Mouse (Mus musculus) natural killer cell, adult 2 months (primary cell): ENCODE results near the gene Chst11.

Experiments
- DNase-seq, 2 experiments: peaks; one replicate each; pipeline ENCODE4 v3.0.0; 2022; ENCODE audit warnings: low spot score in 2 of 2

The Chst11 gene

DNA sequence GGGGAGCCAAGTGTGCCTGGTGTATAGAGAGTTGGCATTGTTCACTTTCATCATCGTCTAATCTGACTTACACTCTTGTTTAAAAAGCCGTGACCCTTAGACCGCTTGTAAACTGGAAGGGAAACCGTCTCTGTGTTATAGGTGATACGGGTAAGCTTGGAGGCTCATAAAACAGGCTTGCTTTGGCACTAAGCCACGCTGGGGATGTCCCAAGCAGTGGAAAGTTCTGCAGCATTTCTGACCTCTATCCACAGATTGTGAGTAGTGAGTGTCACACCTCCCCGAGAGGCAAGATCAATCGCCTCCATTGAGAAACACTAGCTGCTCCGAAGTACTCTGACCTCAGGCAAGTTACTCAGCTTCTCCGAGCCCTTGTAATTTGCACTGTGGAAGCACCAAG is 47.3 kb downstream of the Chst11 start:
- DNase-seq = no peak

DNA sequence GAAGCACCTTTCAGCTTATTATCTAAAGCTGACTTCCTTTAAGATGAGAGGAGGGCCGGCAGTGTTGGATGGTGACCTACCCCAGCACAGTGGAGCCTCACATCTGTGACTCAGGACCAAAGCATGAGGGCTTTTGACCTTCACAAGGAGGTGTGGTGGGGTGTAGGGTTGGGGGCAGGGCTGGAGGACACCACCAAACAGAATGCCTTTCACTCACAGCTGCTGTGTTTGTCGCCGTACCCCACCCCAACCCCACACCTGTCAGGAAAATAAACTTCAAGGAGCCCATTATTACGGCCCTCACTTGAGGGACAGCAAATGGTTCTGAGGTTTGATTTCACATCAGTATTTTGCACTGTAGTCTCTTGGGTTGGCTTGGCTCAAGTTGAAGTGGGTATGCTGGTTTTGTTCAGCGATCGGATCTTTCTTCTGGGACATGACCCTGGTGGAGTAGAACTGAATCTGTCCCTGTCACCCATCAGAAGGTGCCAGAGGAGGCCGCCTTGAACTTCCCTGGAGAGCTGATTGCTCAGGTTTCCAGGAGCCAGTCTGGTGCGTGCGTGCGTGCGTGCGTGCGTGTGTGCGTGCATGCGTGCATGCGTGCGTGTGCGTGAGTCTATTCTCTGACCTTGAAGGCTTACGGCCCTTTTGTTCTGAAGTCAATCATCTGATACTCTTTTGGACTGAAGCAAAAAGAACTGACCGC is 51.2 kb downstream of the Chst11 start:
- DNase-seq = no peak

DNA sequence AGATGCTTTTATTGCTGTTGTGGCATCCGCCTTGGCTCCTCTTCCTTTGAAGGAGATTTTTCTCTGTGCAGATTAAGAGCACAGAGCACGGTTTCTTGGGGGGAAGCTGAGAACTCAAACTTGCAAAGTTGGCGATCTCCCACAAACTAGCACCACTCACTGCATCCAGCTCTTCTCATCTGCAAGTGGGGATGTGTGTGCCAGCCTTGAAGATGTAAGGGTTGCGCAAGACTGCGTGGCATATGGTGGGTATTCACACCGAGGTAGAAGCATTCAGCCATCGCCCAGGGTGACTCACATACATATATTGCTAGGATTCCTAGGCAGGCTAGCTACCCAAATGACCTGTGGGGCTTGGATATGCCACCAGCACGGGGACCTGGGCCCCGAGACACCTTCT is 52.9 kb downstream of the Chst11 start:
- DNase-seq = no peak

DNA sequence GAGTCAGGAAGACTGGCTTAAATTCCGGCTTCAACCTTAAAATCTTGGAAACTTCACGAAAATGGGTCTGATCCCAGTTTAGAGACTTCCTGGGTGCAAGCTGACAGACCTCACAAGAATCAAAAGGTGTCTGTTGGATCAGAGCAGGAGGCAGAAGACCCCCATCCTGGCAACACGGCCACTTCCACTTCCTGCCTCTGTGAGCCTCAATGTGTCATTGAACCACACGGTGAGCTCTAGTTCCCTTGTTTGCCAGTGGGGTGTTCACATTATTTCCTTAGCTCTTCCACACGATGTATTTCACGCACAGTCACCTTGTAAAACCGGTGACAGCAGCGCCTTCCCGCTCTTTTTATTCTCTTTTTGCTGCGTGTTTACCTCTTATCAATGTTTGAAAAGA is 54.1 kb downstream of the Chst11 start:
- no peak for DNase-seq

DNA sequence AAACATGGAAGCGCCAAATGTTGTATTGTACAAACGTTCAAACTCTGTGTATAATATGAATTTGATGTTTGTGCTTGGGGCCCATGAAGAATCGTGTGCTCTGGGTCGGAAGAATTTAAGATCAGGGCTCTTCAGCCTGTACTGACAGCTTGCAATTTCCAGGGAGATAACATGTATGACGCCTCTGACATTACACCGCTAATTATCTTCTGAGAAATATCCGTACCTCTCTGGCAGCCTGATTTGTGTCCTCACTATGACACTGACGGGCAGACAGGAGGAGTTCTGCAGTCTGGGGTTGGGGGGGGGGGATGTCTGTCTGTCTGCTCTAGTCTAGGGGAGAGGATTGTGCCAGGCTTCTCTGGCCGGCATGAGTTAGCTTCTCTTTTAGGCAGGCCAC is 56.6 kb downstream of the Chst11 start:
- DNase-seq = no peak

DNA sequence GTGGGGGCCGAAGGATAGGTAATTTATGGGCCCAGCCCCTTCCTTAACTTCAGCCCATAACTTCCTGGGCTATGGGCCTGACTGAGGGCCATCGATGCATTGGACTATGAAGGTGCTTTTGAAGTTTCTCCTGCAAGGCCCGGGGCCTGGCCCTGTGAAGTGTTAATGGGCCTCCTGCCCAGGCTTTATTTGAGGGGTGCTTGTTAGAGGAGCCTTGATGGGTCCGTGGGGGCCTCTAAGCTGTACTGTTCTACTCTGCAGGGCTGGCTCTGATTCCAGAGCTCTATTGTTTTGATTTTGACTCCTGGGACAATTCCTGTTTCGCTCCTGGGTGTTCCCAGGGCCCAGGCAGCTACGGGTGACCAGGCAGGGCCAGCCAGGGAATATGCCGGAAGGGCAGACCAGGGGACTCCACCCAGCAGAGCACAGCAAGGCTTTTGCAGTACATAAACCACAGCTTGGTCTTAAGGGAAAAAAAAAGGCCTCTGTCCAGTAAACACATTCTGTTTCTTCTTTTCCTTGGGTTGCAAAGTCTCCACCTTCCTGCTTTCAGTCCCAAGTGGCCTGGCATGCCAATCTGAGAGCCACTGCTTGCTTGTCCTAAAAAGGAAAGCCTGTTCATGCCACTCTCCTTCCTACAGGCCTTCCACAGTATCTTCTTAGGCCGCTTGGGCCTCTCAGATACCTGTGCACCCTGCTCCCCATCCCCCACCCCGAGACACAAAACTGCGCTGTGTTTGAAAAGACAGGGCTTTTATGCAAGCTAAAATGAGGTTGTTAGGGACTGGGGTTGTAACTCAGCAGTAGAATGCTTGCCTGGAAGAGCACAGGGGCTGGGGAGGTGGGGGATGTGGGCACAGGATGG is 57.5 kb downstream of the Chst11 start:
- DNase-seq = no peak

DNA sequence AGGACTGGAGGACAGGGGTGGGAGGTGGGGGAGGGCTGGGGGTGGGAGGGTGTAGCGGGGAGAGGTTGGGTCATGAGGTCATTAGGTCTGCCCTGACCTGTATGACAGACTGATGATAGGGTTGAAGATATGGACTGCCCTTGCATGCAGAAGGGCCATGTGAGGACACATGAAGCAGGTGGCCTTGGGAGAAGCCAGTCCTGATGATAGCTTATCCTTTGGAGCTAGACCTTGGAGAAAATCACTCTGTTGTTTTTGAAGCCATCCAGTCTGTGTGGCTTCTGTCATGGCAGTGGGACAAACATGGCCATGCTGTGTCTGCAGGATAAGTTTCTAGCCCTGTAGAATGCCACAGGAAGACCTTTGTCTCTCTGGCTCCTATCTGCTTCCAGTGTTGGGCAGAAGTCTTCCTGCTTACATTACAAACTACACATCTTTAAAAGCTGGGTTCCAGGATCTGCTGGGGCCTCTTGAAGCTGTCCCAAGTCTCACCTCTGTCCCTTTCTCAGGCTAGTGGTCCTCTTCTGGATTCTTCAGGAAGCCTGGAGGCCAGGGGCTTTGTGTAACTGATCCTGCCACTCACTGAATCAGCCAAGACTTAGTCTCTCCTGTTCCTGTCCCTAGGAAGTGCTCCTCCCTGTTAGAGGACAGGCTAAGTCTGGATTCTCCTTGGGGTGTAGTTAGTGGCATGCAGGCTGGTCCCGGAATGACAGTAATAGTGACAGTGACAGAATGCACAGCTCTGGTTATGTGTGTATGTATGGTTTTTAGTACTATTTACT is 58.4 kb downstream of the Chst11 start:
- no peak for DNase-seq

DNA sequence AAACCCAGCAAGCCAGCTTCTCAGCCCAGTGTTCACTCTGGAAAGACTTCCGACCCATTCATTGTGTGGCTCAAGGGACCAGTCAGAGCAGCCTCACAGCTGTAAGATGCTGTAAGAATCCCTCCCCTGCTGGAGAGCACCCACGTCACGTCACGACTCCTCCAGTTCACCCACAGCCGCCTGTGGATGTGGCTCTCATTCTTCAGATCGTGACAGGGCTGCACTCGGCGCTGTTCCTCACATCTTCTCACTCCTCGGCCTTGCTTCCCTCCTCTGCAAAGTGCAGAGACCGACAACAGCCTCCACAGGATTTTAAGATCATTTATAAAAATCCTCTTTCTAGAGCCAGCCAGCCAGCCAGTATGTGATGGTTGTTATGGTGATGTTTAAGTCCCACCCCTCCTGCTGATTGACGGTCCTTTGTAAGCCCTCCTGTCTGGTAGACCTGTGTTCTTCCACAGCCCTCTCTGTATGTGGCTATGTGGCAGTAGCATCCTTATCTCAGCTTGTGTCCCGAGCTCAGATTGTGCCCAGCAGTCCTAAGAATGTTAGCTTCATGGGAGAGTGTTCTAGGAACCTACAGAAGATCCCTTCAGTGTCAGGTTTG is 64.0 kb downstream of the Chst11 start:
- DNase-seq = no peak

DNA sequence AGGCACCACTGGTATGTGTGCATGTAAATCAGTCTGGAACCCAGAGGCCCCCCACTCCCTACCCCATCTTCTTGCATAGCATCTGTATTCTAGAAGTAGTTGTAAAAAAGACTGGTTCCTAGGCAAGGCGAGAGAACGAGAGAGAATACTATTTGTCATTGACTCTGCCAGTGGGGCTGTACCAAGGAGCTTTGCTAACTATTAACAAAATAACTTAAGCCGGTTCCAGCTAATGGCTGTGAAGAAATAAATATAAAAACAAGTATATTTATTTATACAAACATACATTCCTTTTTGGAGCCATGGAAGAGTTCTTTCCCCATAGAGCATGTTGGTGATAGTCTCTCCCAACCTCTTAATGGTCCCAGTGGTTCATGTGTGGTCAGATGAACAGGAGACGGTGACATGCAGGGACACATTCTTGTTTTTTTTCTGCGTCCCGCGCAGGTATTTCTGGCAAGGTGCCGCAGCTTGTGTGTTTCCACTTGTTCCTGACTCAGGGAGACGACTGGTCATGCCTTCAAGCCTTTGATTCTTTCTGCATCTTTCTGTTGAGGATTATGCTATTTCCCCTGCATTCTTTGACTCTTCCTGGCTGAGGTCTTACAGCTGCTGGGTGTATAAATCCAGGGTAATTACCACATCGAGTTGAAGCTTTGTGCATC is 68.7 kb downstream of the Chst11 start:
- no peak for DNase-seq

DNA sequence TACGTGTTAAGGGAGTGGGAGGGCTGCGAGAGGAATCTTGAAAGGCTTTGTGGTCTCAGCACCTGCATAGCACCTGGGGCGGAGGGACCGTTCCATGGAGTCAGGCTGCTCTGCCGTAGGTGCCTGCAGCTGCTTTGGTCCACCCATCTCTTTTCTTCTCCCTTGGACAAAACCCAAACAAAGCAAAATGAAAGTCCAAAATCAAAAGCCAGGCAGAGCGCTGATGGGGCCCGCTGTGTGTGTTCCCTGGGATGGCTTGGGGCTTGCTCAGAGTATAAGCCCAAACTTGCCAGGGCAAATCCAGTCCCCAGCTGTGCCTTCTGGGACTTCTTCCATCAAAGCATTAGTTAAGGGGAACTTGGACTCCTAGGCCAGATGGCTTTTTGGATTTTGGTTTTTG is 71.0 kb downstream of the Chst11 start:
- DNase-seq = no peak

DNA sequence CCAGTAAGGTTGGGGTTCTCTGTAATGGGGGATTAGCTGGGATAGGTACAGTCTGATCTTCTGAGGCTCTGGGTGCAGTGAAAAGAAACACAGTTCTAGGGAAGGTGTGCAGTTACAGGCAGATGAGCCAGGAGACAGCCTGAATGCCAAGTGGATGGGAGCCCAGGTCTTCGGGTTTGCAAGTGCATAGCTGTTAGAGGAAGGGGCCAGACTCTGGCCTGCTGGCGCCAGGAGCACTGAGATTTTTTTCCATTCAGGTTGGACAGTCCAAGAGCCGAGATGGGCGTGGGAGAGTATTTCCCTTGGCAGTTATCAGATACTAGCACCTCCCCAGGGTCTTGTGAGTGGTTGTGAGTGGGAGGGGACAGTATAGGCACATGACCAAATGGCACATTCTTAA is 71.6 kb downstream of the Chst11 start:
- no peak for DNase-seq

DNA sequence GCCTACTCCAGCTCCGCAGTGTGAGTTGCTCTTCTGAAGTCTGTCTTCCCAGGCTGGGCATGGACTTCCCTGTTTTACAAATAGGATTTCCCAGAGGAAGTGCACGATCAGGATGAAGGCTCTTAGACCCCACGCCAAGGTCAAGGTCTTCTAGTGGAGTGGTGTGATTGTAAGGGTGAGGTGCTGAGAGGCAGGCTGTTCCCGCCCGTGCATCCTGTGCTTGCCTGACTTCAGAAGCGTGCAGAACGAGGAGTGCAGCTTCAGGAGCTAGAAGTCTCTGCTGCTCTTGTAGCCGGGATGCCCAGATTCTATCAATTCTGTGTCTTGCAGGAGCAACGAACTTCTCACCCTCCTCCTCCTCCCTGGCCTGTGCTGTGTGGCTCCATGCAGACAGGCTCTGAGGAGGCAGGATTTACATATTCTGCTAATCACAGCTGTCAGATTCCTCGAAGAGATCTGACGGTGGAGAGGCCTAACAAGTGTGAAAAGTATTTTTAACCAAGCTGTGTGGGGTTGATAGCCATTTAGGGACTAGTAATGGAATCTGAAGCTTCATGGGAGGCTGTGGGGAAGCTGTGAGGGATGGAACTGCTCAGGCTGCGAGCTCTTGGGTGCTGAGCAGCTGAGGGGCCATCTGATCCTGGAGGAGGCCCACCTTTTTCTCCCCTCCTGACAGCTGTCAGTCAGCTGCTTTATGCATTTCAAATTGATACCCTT is 74.9 kb downstream of the Chst11 start:
- DNase-seq = no peak

DNA sequence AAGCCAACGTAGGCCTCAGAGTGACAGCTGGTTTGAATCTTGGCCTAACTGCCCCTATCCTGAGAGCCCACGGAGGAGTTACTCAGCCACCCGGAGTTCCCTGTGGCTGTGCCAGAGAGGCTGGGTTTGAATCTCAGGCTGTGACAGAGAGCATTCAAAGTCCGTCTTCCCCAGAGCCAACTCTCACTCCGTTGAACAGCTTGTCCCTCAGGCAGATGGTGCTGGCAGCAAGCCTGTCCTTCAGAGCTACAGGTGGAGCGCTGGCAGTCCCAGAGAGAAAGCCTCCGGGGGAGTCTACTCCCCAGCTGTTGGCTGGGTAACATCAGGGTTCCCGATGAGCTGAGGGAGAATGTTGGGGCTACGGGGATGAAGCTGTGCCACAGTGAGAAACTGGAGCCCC is 77.0 kb downstream of the Chst11 start:
- no peak for DNase-seq

DNA sequence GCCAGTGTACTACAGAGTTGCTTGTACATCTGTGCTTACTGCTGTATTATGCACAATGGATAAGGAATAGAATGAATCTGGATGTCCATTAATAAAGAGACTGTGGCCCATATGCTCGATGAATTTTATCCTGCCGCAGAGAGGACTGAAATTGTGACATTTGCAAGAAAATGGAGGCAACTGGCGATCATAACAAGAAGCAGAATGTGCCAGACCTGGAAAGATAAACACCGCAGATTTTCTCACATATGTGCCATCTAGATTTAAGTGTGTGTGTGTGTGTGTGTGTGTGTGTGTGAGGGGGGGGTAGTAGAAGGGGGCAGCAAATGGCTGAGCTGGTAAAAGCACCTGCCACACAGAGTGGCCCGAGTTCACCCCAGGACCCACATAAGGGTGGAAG is 79.5 kb downstream of the Chst11 start:
- DNase-seq = no peak

DNA sequence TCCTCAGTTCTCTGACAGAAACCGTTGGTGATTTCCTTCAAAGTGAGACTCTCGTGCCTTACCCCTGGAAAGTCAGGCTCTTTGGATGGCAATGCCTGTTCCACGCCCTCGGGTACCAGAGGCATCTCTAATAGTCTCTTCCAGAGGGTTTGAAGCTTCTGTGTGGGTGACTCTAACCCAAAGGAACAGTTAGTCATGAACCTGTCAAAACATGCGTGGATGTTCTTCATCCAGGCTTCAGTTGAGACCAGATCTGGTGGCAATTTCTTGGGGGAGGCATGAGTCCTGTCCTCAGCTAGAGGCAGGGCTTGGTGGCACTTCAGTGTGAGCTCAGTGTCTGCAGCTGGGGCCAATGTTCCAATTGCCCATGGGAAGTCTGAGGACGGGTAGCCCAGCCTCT is 80.9 kb downstream of the Chst11 start:
- DNase-seq = no peak

DNA sequence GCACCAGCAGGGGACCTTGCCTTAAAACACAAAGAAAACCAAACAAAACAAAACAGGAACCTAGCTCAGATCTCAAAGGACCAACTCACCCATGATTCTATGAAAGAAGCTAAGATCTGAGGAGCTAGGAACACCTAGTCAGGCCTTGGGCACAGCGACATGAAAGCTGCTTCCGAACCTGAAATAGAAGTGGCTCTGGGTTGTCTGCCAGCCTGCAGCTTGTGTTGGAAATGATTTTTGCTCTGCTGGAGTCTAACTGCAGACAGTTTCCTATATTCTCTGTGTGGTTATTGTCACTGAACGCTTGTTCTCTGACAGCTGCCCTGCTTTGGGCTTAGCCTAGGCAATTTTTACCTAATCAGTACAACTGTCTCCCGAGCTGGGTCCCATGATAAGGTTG is 82.0 kb downstream of the Chst11 start:
- DNase-seq = no peak

DNA sequence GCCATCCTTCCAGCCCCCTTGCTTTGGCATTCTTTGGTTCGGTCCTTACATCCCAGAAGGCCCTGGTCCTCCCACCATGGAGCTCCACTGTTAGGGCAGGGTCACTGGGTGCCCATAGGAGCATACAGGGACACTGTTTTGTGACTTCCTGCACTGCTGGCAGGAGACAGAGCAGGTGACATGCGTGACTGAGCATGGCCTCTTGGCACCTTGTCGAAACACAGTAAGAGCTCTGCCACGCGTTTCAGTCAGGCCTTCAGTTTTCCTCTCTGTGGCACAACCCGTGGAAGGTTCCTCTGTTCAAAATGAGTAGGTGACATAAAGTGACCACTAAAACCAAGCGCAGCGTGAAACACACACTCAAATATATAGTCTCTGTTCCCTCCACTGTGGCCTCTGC is 83.2 kb downstream of the Chst11 start:
- DNase-seq = peak in 1 of 2 experiments; percentile 22

DNA sequence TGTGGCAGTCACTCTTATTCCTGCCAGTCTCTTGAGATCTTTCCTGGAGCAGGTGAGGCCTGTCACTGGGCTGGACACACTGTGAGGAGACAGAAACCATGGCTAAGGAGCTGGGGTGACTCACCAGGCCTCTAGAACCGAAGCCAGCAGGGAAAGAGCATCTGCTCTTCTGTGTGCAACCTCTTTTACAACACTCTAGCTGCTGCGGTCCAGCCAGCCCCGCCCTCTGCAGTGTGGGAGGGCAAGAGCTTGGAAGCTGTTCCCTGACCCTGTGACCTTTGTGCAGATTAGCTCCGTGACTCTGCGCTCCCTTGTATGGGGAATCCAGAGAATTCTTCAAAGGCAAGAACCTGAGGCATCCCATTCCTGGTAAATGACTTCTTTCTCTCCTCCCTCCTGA is 84.5 kb downstream of the Chst11 start:
- peak in 1 of 2 experiments; percentile 22 for DNase-seq

DNA sequence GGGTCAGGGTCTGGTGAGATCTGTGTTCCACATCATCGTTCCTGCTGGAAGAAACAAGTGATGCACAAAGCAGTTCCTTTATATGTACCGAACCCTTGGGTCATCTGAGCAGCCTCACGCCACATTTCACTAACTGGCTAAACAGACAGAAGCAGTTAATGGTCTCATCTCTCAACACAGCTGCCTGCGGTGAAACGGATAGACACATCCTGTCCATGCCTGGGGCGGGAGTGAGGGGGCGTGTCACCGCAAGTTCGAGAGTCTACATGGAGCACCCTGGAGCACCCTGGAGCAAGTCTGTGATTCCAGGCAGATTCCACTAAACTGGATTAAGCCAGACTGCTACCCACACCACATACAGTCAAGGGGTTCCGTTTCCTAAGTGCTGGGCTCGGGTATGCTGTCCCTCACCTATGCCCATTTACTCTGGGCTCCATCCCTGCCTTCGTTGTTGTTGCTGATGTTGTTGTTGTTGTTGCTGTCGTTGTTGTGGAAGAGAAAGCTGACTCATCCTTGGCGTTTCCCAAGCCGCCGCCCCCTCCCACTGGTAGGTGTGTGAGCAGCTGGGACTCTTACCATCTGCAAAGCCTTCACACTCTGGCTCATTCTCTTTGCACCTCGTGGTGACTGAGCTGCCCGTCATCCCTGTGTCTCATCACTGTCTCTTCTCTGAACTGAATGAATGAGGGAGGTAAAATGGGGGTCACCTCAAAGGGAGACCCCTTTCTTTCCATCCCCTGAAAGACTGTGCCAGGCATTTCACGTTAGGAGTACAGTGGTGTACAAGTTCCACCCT is 86.7 kb downstream of the Chst11 start:
- no peak for DNase-seq

DNA sequence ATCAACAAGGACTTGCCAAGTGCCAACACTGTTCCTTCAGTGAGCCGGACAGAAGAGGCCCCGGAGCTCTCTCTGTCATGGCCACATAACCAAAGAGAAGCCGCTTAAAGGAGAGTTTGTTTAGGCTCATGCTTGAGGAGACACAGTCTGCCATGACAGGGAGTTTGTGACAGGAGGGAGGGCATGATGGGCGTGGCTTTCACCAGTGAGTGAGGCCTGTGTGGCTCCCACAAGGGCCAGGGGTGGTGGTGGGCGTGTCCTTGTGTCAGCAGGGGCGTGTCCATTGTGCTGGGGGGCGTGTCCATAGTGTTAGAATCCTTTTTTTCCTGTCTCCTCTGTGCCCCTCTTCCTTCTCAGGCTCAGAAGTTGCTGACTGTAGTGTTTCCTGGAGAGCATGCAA is 87.8 kb downstream of the Chst11 start:
- DNase-seq = peak in 1 of 2 experiments; percentile 12
